Mouse (Mus musculus) G1E (cell line): ENCODE data around the gene Igsf3.

Source experiments
- CTCF ChIP-seq: IDR thresholded peaks from 2 replicates; pipeline ENCODE4 v1.5.1; 2012; ENCODE audit warnings: low read depth, low read length, inconsistent platforms, mixed read lengths
- GATA1 ChIP-seq: IDR thresholded peaks from 2 replicates; pipeline ENCODE4 v1.6.1; 2012; ENCODE audit warnings: borderline replicate concordance, low read length, inconsistent platforms, mixed read lengths

DNA sequence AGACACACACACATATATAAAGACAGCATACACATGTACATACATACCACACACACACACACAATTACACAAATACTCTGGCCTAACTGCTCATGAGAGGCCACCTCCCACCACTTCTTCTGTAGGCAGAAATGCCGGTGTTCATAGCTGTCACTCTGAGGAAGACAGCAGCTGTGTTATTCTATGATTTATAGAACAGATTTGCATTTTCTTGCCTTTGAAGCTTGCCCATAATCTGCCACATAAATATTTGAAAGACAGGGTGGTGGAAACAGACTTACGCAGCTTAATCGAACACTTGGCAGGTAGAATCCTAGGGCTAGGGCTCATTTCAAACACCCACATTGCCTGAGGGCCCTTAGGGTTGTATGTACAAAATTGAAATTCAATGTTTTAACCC, 32.6 kb upstream of the Igsf3 start:
- TF ChIP-seq CTCF (no peak), GATA1 (no peak)
